Mouse (Mus musculus) retina, postnatal 1 day (tissue): Measurements from ENCODE around the gene Rhod.
"Not testable (repeated sequence)": the region's sequence is repeated elsewhere in the genome, so short reads cannot be mapped to it uniquely, and the experiment has no call there.

Source experiments
- DNase-seq: peaks from one replicate; pipeline ENCODE4 v3.0.0-alpha.2; 2012

The Rhod gene

GRCm38 (mm10) chr19:4398959-4399358 is 40.3 kb downstream of the Rhod start:
- no peak for DNase-seq

- no peak for DNase-seq
Observed at GRCm38 (mm10) chr19:4398630-4398948, 40.6 kb downstream of the Rhod start.

GRCm38 (mm10) chr19:4397798-4398629 is 41.2 kb downstream of the Rhod start, which contains the start of gene Kdm2a:
Gene Kdm2a (minus strand): TSS chr19:4398285.
- DNase-seq = no peak

GRCm38 (mm10) chr19:4396998-4397797 is 42.0 kb downstream of the Rhod start:
- peak; percentile 99 for DNase-seq

GRCm38 (mm10) chr19:4396081-4396997 is 42.9 kb downstream of the Rhod start:
- DNase-seq = peak; percentile 19

GRCm38 (mm10) chr19:4387276-4387675 is 52.0 kb downstream of the Rhod start:
- no peak for DNase-seq

GRCm38 (mm10) chr19:4385026-4385425 is 54.2 kb downstream of the Rhod start:
- DNase-seq = no peak

- peak; percentile 36 for DNase-seq
Observed at GRCm38 (mm10) chr19:4384322-4384721, 54.9 kb downstream of the Rhod start.

- no peak for DNase-seq
Observed at GRCm38 (mm10) chr19:4383306-4383705, 55.9 kb downstream of the Rhod start.

- not testable (repeated sequence) for DNase-seq
Observed at GRCm38 (mm10) chr19:4382303-4382702, 56.9 kb downstream of the Rhod start.
